Mouse (Mus musculus) bone marrow, adult 2 months (tissue): Measurements from ENCODE around the gene Elmo1. TPM values are rescaled to one million over a fixed set of nuclear protein-coding genes. Genes with fewer than 3 reads are reported as not detected.

ENCODE experiments used
- H3K27ac ChIP-seq: fragments of 200-500 bp; 2 replicates; pipeline ENCODE4 v1.5.1; 2012; ENCODE audit warnings: low read depth, mild to moderate bottlenecking, control low read depth, inconsistent platforms, low read length; ENCODE audit not compliant: control insufficient read depth, poor library complexity, insufficient read depth
- H3K4me1 ChIP-seq: fragments of 200-500 bp; 2 replicates; pipeline ENCODE4 v1.6.1; 2011; ENCODE audit warnings: low read length; ENCODE audit not compliant: control insufficient read depth, insufficient read depth
- H3K4me3 ChIP-seq: fragments of 200-500 bp; replicated peaks from 2 replicates; pipeline ENCODE3; 2011; ENCODE audit warnings: mild to moderate bottlenecking, low read depth, low read length, control low read depth; ENCODE audit not compliant: control insufficient read depth
- CTCF ChIP-seq: fragments of 200-500 bp; IDR thresholded peaks from 2 replicates; pipeline ENCODE4 v1.5.1; 2011; ENCODE audit warnings: low read length, control low read depth; ENCODE audit not compliant: control insufficient read depth, insufficient read depth
- POLR2A ChIP-seq: fragments of 200-500 bp; IDR thresholded peaks from 2 replicates; pipeline ENCODE4 v1.6.1; 2011; ENCODE audit warnings: low read depth, mild to moderate bottlenecking, control low read depth, low read length, borderline replicate concordance; ENCODE audit not compliant: control insufficient read depth
- WGBS: fragments of 180-500 bp; shearing (Covaris S2); methylation state at CpG from one replicate; pipeline ENCODE4 v1.1.7; 2018; 5-methylcytosine and 5-hydroxymethylcytosine counted together
- polyA plus RNA-seq: library from polyadenylated mRNA; stranded (reverse); fragments of >200 nt; gene quantifications from 2 replicates; pipeline ENCODE4 v1.2.4, GENCODE M21; 2011; ENCODE audit warnings: low replicate concordance; ENCODE audit not compliant: missing spikeins, insufficient read depth, insufficient read length

Elmo1 gene
- polyA plus RNA-seq, 1 experiment = 13.2 TPM

GRCm38 (mm10) chr13:20555853-20556452 lies 465.6 kb downstream of the Elmo1 start:
- 86% methylated on average over 4 of the region's 4 CpGs for WGBS
- no peaks in the 10 kb centered on the region for H3K4me1 ChIP-seq
- TF ChIP-seq CTCF (no peak), POLR2A (no peak)
- no peak overlapping the region for H3K4me3 ChIP-seq
- H3K27ac ChIP-seq = no peak overlapping the region

- 86% methylated on average over 10 of the region's 10 CpGs for WGBS
- Histone ChIP-seq H3K4me3 (no peak overlapping the region), H3K27ac (no peak overlapping the region), H3K4me1 (no peaks in the 10 kb centered on the region)
- TF ChIP-seq CTCF (no peak), POLR2A (no peak)
Observed at GRCm38 (mm10) chr13:20556739-20557138, 466.3 kb downstream of the Elmo1 start.

GRCm38 (mm10) chr13:20557156-20557555 lies 466.8 kb downstream of the Elmo1 start:
- no peak overlapping the region for H3K4me3 ChIP-seq
- H3K27ac ChIP-seq = no peak overlapping the region
- no peaks in the 10 kb centered on the region for H3K4me1 ChIP-seq
- 82% methylated on average over 8 of the region's 8 CpGs for WGBS
- TF ChIP-seq POLR2A = no peak
- TF ChIP-seq CTCF = no peak

GRCm38 (mm10) chr13:20558376-20558775 lies 468.0 kb downstream of the Elmo1 start:
- no peak overlapping the region for H3K4me3 ChIP-seq
- no peaks in the 10 kb centered on the region for H3K4me1 ChIP-seq
- 87% methylated on average over 2 of the region's 2 CpGs for WGBS
- no peak for TF ChIP-seq POLR2A
- TF ChIP-seq CTCF = no peak
- H3K27ac ChIP-seq = no peak overlapping the region

GRCm38 (mm10) chr13:20564414-20564813 lies 474.0 kb downstream of the Elmo1 start:
- Histone ChIP-seq H3K27ac (no peak overlapping the region), H3K4me3 (no peak overlapping the region), H3K4me1 (no peaks in the 10 kb centered on the region)
- 74% methylated on average over 9 of the region's 9 CpGs for WGBS
- TF ChIP-seq POLR2A (no peak), CTCF (peak; percentile 27; the same call in 1 of the 2 replicates)

GRCm38 (mm10) chr13:20575186-20575585 lies 484.8 kb downstream of the Elmo1 start:
- 82% methylated on average over 2 of the region's 2 CpGs for WGBS
- no peak overlapping the region for H3K4me3 ChIP-seq
- no peak for TF ChIP-seq POLR2A
- no peak for TF ChIP-seq CTCF
- H3K4me1 ChIP-seq = no peaks in the 10 kb centered on the region
- H3K27ac ChIP-seq = no peak overlapping the region

- no peaks in the 10 kb centered on the region for H3K4me1 ChIP-seq
- no peak overlapping the region for H3K4me3 ChIP-seq
- 81% methylated on average over 4 of the region's 4 CpGs for WGBS
- no peak overlapping the region for H3K27ac ChIP-seq
- no peak for TF ChIP-seq POLR2A
- no peak for TF ChIP-seq CTCF
Observed at GRCm38 (mm10) chr13:20585868-20586267, 495.5 kb downstream of the Elmo1 start.

GRCm38 (mm10) chr13:20586462-20586861 lies 496.1 kb downstream of the Elmo1 start:
- 82% methylated on average over 3 of the region's 3 CpGs for whole genome bisulfite sequencing
- H3K4me1 ChIP-seq = no peaks in the 10 kb centered on the region
- no peak overlapping the region for H3K27ac ChIP-seq
- TF ChIP-seq POLR2A (no peak), CTCF (no peak)
- no peak overlapping the region for H3K4me3 ChIP-seq

- Histone ChIP-seq H3K4me1 (no peaks in the 10 kb centered on the region), H3K27ac (no peak overlapping the region), H3K4me3 (no peak overlapping the region)
- WGBS = 67% methylated on average over 4 of the region's 4 CpGs
- TF ChIP-seq POLR2A = no peak
- no peak for TF ChIP-seq CTCF
Observed at GRCm38 (mm10) chr13:20590983-20591382, 500.6 kb downstream of the Elmo1 start.
